Mouse (Mus musculus): ENCODE measurements around the gene Agfg2.
"Not testable (repeated sequence)": the region's sequence is repeated elsewhere in the genome, so short reads cannot be mapped to it uniquely, and the experiment has no call there.

Agfg2 gene

DNA sequence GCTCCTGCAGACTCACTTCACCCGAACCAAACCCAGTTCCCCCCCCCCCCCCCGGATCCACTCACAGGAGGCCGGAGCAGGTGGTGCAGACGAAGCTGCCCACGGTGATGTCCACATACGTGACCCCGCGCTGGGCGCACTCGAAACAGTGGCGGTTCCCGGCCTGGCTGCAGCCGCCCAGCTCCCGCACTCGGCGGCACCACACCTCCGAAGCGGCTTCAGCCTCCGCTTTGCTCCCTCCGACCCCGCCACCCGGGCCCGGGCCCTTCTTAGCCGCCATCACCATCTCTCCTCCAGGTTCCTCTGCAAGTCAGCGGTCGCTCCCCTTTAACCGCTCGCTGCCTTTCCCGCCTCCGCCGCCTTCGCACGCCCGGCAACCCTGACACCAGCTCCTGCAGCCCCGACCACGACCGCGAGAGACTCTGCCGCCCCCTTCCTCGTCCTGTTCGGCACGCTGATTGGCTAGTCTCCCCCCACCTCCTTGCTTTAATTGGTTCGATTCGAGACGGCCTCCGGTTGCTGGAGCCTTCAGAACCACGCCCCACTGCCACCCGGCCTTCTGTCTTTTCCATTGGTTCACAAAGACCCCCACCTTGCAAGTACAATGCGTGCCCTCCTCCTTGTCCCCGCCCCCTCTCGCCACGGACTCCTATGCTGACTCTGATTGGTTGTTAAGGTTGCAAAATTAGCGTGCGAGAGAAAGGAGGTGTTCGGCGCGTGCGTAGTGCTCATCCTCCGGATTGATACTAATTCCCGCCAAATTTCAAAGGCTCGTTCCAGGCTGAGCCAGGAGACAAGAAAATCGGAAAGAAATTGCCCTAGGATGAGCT is at the start of gene Agfg2:
Gene Agfg2, minus strand, starts transcription at position 433 of the 830 bp plus-strand sequence.
- peak; percentile 98 for DNase-seq (ENCODE audit: low read depth, low spot score)

DNA sequence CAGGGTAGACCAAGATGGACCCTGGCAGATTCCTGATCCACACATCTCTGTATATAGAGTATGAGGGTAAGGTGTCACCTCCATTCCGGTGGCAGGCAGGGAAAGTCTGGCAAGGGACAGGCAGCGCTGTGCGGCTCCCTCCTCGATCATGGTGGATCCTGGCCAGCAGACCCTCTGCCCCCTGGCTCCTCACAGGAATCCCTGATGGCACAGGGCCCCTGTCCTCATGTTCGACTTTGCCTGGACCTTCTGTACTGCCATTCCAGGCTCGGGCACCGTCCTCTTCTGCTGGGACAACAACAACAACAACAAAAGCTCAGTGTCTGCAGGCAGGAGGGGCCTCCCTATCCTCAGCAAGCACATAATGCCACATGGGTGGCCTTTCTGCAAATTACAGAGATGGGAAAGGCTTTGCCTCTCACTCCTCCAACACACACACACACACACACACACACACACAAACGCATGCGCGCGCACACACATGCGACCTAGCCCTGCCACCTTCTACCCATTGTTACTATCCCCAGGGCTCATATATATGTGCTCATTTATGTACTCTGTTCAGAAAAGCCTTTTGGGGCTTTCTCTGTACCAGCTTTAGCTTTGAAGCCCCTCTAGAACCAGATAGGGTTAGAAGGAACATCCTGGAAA is 49.2 kb upstream of the Agfg2 start:
- no peak for DNase-seq (ENCODE audit: low read depth, low spot score)

DNA sequence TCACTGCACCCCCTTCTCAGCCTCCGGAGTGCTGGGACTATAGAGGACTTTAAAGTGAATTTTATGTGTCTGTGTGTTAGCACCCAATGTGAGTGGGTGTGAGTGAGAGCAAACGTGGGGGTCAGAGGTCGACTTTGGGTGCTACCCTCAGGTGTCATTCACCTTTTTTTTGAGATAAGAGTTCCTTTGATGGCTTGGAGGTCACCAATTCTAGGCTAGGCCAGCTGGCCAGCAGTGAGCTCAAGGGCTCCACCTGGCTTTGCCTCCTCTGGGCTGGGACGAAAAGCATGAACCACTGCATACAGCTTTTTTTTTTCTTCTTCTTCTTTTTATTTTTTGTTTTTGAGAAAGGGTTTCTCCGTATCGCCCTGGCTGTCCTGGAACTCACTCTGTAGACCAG is 42.2 kb upstream of the Agfg2 start:
- no peak for DNase-seq (ENCODE audit: low read depth, low spot score)

- no peak for DNase-seq (ENCODE audit: low read depth, low spot score)
These were observed 39.3 kb upstream of the Agfg2 start for GRCm38 (mm10) chr5:137723840-137724239.

DNA sequence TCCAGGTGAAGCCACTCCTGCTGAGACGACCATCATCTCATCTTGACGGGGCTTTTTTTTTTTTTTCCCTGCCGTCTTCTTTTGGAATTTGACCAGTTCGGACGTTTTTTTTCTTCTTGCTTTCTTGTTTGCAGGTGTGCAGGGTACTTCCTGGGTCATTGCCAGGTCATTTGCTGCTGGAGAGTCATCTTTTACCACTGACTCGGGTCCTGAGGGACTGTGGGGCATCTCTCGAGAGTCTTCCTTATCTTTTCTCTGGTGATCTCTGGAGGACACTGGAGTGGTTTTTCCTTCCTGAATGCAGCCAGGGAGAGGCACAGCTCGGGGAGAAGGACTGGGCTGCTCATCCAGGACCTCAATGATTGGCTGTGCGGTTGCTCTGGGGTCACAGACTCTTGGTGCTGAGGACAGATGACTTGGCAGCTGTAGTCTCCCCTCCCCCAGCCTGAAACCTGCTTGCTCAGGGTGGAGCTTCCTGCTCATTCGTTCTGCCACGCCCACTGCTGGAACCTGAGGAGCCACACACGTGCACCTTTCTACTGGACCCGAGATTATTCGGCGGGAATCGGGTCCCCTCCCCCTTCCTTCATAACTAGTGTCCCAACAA is 36.1 kb upstream of the Agfg2 start:
- DNase-seq (ENCODE audit: low read depth, low spot score), result not testable (repeated sequence)

- no peak for DNase-seq (ENCODE audit: low read depth, low spot score)
These were observed 34.6 kb upstream of the Agfg2 start for GRCm38 (mm10) chr5:137719088-137719487.

- DNase-seq (ENCODE audit: low read depth, low spot score), result no peak
These were observed 33.7 kb upstream of the Agfg2 start for GRCm38 (mm10) chr5:137718020-137718790.

- no peak for DNase-seq (ENCODE audit: low read depth, low spot score)
These were observed 31.2 kb upstream of the Agfg2 start for GRCm38 (mm10) chr5:137715685-137716084.

DNA sequence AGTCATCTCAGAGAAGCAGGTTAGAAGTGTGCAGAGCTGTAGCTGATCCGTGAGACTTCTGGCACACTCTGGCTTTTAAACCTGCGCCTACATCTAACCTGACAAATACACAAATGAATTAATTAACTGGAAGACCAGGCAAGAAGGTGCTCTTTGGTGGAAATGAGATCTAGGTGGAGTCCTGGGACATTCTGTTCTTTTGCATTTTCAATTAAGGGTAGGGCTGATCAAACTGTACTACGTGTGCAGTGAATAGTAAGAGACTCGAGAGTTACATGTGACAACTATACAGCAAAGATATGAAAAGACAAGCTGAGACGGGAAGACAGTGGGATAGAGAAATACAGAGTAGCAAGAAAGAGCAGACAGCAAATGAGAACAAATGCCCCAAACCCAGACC is 28.9 kb upstream of the Agfg2 start:
- DNase-seq (ENCODE audit: low read depth, low spot score), result no peak

DNA sequence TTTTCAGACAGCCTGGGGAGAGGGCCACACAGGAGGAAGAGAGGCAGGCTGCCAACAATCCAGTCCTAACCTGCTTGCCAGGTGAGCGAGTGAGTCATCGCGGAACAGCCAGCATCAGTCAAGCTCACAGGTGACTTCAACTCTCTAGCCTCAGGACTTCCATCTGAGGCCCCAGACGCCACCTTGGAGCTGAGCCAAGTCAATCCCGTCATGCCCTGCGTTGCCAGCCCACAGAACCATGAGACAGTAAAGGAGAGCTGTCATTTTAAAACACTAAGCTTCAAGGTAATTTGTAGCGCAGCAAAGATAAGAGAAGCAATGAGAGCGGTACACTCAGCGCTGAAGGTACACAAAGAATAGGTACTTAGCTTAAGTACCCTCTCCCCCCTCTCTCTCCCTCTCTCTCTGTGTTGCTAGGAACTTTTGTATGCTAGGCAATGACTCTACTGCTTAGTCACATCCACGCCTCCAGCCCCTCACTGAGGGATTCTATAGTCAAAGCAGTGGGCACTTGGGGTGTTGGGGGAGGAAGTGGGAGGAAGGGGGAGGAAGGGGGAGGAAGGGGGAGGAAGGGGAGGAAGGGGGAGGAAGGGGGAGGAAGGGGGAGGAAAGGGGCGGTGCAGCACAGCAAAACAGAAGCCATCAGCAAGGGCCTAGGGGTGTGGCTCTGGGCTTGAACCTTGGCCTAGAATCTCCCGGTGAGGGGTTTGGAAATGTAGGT is 22.5 kb upstream of the Agfg2 start:
- no peak for DNase-seq (ENCODE audit: low read depth, low spot score)

- DNase-seq (ENCODE audit: low read depth, low spot score), result no peak
These were observed 20.7 kb upstream of the Agfg2 start for GRCm38 (mm10) chr5:137705242-137705641.

- DNase-seq (ENCODE audit: low read depth, low spot score), result no peak
These were observed 15.3 kb upstream of the Agfg2 start for GRCm38 (mm10) chr5:137699850-137700249.

GRCm38 (mm10) chr5:137699080-137699479 is 14.6 kb upstream of the Agfg2 start:
- no peak for DNase-seq (ENCODE audit: low read depth, low spot score)

GRCm38 (mm10) chr5:137695930-137696329 is 11.4 kb upstream of the Agfg2 start:
- DNase-seq (ENCODE audit: low read depth, low spot score), result no peak

GRCm38 (mm10) chr5:137694796-137695195 is 10.3 kb upstream of the Agfg2 start:
- DNase-seq (ENCODE audit: low read depth, low spot score), result no peak

DNA sequence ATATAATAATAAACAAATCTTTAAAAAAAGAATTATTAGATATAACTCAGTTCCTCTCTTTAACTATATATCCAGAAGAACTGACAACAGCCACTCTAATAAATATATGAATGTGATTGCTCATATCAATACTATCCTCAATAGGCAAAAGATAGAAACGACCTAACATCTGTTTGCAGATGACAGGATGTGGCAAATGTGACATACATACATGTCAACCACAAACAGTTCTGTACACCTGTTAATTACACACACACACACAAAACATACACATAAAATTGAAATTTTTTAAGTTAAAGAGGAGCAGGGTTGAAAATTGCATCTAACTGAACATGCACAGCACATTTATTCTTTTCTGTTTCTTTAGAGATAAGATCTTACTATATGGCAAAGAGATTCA is 7.4 kb upstream of the Agfg2 start:
- DNase-seq (ENCODE audit: low read depth, low spot score), result no peak

GRCm38 (mm10) chr5:137690531-137690930 is 6.0 kb upstream of the Agfg2 start:
- DNase-seq (ENCODE audit: low read depth, low spot score), result no peak

GRCm38 (mm10) chr5:137689974-137690373 is 5.4 kb upstream of the Agfg2 start:
- DNase-seq (ENCODE audit: low read depth, low spot score), result no peak

- no peak for DNase-seq (ENCODE audit: low read depth, low spot score)
These were observed 1.7 kb upstream of the Agfg2 start for GRCm38 (mm10) chr5:137686127-137686790.

DNA sequence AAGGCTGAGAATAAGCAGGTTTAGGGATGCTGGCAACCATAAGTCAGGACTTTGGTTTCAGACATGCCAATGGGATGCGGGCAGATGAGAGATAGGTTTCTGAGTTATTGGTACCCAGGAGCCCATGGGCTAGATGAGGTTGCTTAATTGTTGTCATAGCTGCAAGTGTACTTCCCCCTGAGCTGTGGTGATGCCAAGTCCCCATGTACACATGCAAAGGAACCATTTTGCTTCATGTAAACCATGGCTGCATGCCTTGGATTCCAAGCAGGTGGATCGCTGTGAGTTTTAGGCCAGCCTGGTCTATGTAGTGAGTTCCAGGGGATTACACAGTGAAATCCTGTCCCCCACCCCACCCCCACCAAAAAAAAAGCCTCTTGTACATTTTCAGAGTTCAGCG is 1.1 kb upstream of the Agfg2 start:
- no peak for DNase-seq (ENCODE audit: low read depth, low spot score)
